Mouse (Mus musculus) liver, postnatal 0 days (tissue): ENCODE data around the gene Fads2. TPM values are rescaled to one million over a fixed set of nuclear protein-coding genes. Genes with fewer than 3 reads are reported as not detected.

ENCODE experiments used
- ATAC-seq: fragments of 200-750 bp; cut with Nextera tagmentation; 2 replicates; pipeline ENCODE4 v1.8.0; 2017; ENCODE audit warnings: mild to moderate bottlenecking, moderate library complexity
- DNase-seq: peaks from one replicate; pipeline ENCODE4 v3.0.0-alpha.2; 2016
- H3K27ac ChIP-seq: fragments of 300-500 bp; sonication (generic); 2 replicates; pipeline ENCODE4 v1.5.1; 2014; ENCODE audit warnings: antibody characterized with exemption, moderate library complexity, mild to moderate bottlenecking, low read depth
- H3K27me3 ChIP-seq: fragments of 300-500 bp; sonication (generic); 2 replicates; pipeline ENCODE4 v1.6.1; 2014; ENCODE audit warnings: low read length, control low read depth, mixed read lengths; ENCODE audit not compliant: insufficient read depth
- H3K36me3 ChIP-seq: fragments of 300-500 bp; sonication (generic); replicated peaks from 2 replicates; pipeline ENCODE4 v1.6.1; 2014; ENCODE audit warnings: mild to moderate bottlenecking, control low read depth, low read length, moderate library complexity, mixed read lengths; ENCODE audit not compliant: insufficient read depth
- H3K4me1 ChIP-seq: fragments of 300-500 bp; sonication (generic); 2 replicates; pipeline ENCODE4 v1.6.1; 2014; ENCODE audit warnings: antibody characterized with exemption, mild to moderate bottlenecking, control low read depth; ENCODE audit not compliant: insufficient read depth
- H3K4me2 ChIP-seq: fragments of 300-500 bp; sonication (generic); 2 replicates; pipeline ENCODE4 v1.6.1; 2014; ENCODE audit warnings: low read depth, mild to moderate bottlenecking, low read length, moderate library complexity, mixed read lengths
- H3K4me3 ChIP-seq: fragments of 300-500 bp; sonication (generic); 2 replicates; pipeline ENCODE4 v1.5.1; 2014; ENCODE audit warnings: low read depth, low read length
- H3K9ac ChIP-seq: fragments of 300-500 bp; sonication (generic); replicated peaks from 2 replicates; pipeline ENCODE4 v1.6.1; 2014; ENCODE audit warnings: mild to moderate bottlenecking, moderate library complexity
- H3K9me3 ChIP-seq: fragments of 300-500 bp; sonication (generic); 2 replicates; pipeline ENCODE4 v1.6.1; 2016; ENCODE audit warnings: mild to moderate bottlenecking, control low read depth, low read length, mixed read lengths
- CTCF ChIP-seq: sonication (generic); IDR thresholded peaks from 2 replicates; pipeline ENCODE4 v1.5.1; 2016; ENCODE audit warnings: antibody characterized with exemption, low read depth
- EP300 ChIP-seq: IDR thresholded peaks from 2 replicates; pipeline ENCODE4 v1.6.1; 2016; ENCODE audit warnings: antibody characterized with exemption, low read depth, mild to moderate bottlenecking
- WGBS: fragments of 180-500 bp; shearing (Covaris S2); extraction: QIAGEN DNeasy Blood & Tissue Kit; methylation state at CpG from one replicate; pipeline ENCODE4 v1.1.7; 2014; ENCODE audit not compliant: insufficient replicate concordance; 5-methylcytosine and 5-hydroxymethylcytosine counted together
- polyA plus RNA-seq: library from polyadenylated mRNA; unstranded; fragments of >200 nt; fragmentation: Nextera tagmentation; extraction: Ambion mirVana; gene quantifications from 2 replicates; pipeline ENCODE4 v1.2.1, GENCODE M21; 2015

Gene Fads2
- polyA plus RNA-seq, 1 experiment from 2014 or later, result 216 TPM

- DNase-seq (peak; percentile 81), ATAC-seq (peak; percentile 53; the same call in 1 of the 2 replicates)
- Histone ChIP-seq H3K4me3 (no peak overlapping the region), H3K36me3 (peaks cover 5% of the 10 kb centered on the region; the same call in 1 of the 2 replicates), H3K27me3 (no peaks in the 10 kb centered on the region), H3K4me2 (peak overlapping the region; percentile 42), H3K27ac (peak overlapping the region; percentile 30; the same call in 1 of the 2 replicates), H3K4me1 (peaks cover 29% of the 10 kb centered on the region), H3K9me3 (no peaks in the 10 kb centered on the region), H3K9ac (no peak overlapping the region)
- 59% methylated on average over 11 of the region's 11 CpGs for WGBS
- TF ChIP-seq CTCF (no peak), EP300 (no peak)
These were observed 43.8 kb downstream of the Fads2 start for GRCm38 (mm10) chr19:10057486-10058351.

- no peaks in the 10 kb centered on the region for H3K9me3 ChIP-seq
- 71% methylated on average over 3 of the region's 3 CpGs for WGBS
- H3K27me3 ChIP-seq, result no peaks in the 10 kb centered on the region
- peaks cover 2% of the 10 kb centered on the region; the same call in 1 of the 2 replicates for H3K36me3 ChIP-seq
- H3K27ac ChIP-seq, result 0 out of 2 replicates have a peak overlapping the region, but pooled peaks have one; percentile 30
- peaks cover 25% of the 10 kb centered on the region for H3K4me1 ChIP-seq
- DNase-seq (no peak), ATAC-seq (no peak)
- no peak overlapping the region for H3K4me3 ChIP-seq
- no peak overlapping the region for H3K9ac ChIP-seq
- TF ChIP-seq CTCF, result no peak
- TF ChIP-seq EP300, result no peak
- no peak overlapping the region for H3K4me2 ChIP-seq
These were observed 44.9 kb downstream of the Fads2 start for GRCm38 (mm10) chr19:10056686-10057085.

GRCm38 (mm10) chr19:10055783-10056660, 45.5 kb downstream of the Fads2 start:
- H3K9ac ChIP-seq, result no peak overlapping the region
- ATAC-seq, result no peak

GRCm38 (mm10) chr19:10055261-10055660, 46.3 kb downstream of the Fads2 start:
- Histone ChIP-seq H3K4me1 (peaks cover 17% of the 10 kb centered on the region), H3K36me3 (peaks cover 2% of the 10 kb centered on the region; the same call in 1 of the 2 replicates), H3K27me3 (no peaks in the 10 kb centered on the region), H3K9ac (no peak overlapping the region), H3K4me3 (no peak overlapping the region), H3K27ac (no peak overlapping the region), H3K9me3 (no peaks in the 10 kb centered on the region), H3K4me2 (no peak overlapping the region)
- ATAC-seq, result no peak
- TF ChIP-seq EP300 (no peak), CTCF (no peak)
- no peak for DNase-seq
- WGBS, result 70% methylated on average over 3 of the region's 3 CpGs

More at GRCm38 (mm10) chr19:10055783-10056660, 45.5 kb downstream of the Fads2 start:
- H3K27ac ChIP-seq, result no peak overlapping the region
- H3K9me3 ChIP-seq, result no peaks in the 10 kb centered on the region
- H3K4me2 ChIP-seq, result no peak overlapping the region
- peaks cover 23% of the 10 kb centered on the region for H3K4me1 ChIP-seq
- H3K4me3 ChIP-seq, result no peak overlapping the region
- H3K27me3 ChIP-seq, result no peaks in the 10 kb centered on the region
- WGBS, result 76% methylated on average over 22 of the region's 22 CpGs
- DNase-seq, result no peak
- H3K36me3 ChIP-seq, result peaks cover 2% of the 10 kb centered on the region; the same call in 1 of the 2 replicates
- TF ChIP-seq EP300 (no peak), CTCF (no peak)

- DNase-seq, result no peak
- Histone ChIP-seq H3K27me3 (no peaks in the 10 kb centered on the region), H3K4me2 (no peak overlapping the region), H3K9me3 (no peaks in the 10 kb centered on the region), H3K9ac (no peak overlapping the region), H3K4me1 (peaks cover 12% of the 10 kb centered on the region), H3K27ac (0 out of 2 replicates have a peak overlapping the region, but pooled peaks have one; percentile 3), H3K4me3 (no peak overlapping the region), H3K36me3 (peaks cover 2% of the 10 kb centered on the region; the same call in 1 of the 2 replicates)
- whole genome bisulfite sequencing, result 85% methylated on average over 6 of the region's 6 CpGs
- ATAC-seq, result no peak
- TF ChIP-seq CTCF (no peak), EP300 (no peak)
These were observed 47.0 kb downstream of the Fads2 start for GRCm38 (mm10) chr19:10054361-10055075.
